Mouse (Mus musculus): ENCODE data around the gene Ccdc158. TPM values are rescaled to one million over a fixed set of nuclear protein-coding genes. Genes with fewer than 3 reads are reported as not detected.

The Ccdc158 gene
- polyA plus RNA-seq, 1 experiment = 1.3 TPM

- Histone ChIP-seq H3K27ac (ENCODE audit: insufficient read depth, low read length) (no peak overlapping the region), H3K4me1 (ENCODE audit: control insufficient read depth, insufficient read depth, low read length) (no peaks in the 10 kb centered on the region), H3K4me3 (ENCODE audit: insufficient read depth, low read length) (no peak overlapping the region)
- TF ChIP-seq POLR2A (IDR thresholded peaks at IDR 0.05; ENCODE audit: low read depth, low read length) = no peak
- no peak for TF ChIP-seq CTCF (IDR thresholded peaks at IDR 0.05; ENCODE audit: borderline replicate concordance, insufficient read depth, low read length)
These were observed 13.5 kb upstream of the Ccdc158 start for GRCm38 (mm10) chr5:92688569-92688968.

- TF ChIP-seq CTCF (IDR thresholded peaks at IDR 0.05; ENCODE audit: borderline replicate concordance, insufficient read depth, low read length) (no peak), POLR2A (IDR thresholded peaks at IDR 0.05; ENCODE audit: low read depth, low read length) (no peak)
- Histone ChIP-seq H3K4me1 (ENCODE audit: control insufficient read depth, insufficient read depth, low read length) (no peaks in the 10 kb centered on the region), H3K27ac (ENCODE audit: insufficient read depth, low read length) (no peak overlapping the region), H3K4me3 (ENCODE audit: insufficient read depth, low read length) (no peak overlapping the region)
These were observed 13.1 kb upstream of the Ccdc158 start for GRCm38 (mm10) chr5:92688124-92688523.

- H3K4me1 ChIP-seq (ENCODE audit: control insufficient read depth, insufficient read depth, low read length) = no peaks in the 10 kb centered on the region
- H3K27ac ChIP-seq (ENCODE audit: insufficient read depth, low read length) = no peak overlapping the region
- no peak for TF ChIP-seq CTCF (IDR thresholded peaks at IDR 0.05; ENCODE audit: borderline replicate concordance, insufficient read depth, low read length)
- no peak for TF ChIP-seq POLR2A (IDR thresholded peaks at IDR 0.05; ENCODE audit: low read depth, low read length)
- H3K4me3 ChIP-seq (ENCODE audit: insufficient read depth, low read length) = no peak overlapping the region
These were observed 9.8 kb upstream of the Ccdc158 start for GRCm38 (mm10) chr5:92684715-92685460.

GRCm38 (mm10) chr5:92683871-92684475, 8.9 kb upstream of the Ccdc158 start:
- H3K27ac ChIP-seq (ENCODE audit: insufficient read depth, low read length) = no peak overlapping the region
- no peak for TF ChIP-seq POLR2A (IDR thresholded peaks at IDR 0.05; ENCODE audit: low read depth, low read length)
- no peak for TF ChIP-seq CTCF (IDR thresholded peaks at IDR 0.05; ENCODE audit: borderline replicate concordance, insufficient read depth, low read length)
- no peaks in the 10 kb centered on the region for H3K4me1 ChIP-seq (ENCODE audit: control insufficient read depth, insufficient read depth, low read length)
- H3K4me3 ChIP-seq (ENCODE audit: insufficient read depth, low read length) = peak overlapping the region; percentile 38; the same call in 1 of the 2 replicates

- Histone ChIP-seq H3K4me3 (ENCODE audit: insufficient read depth, low read length) (peak within 1 kb of the TSS; percentile 38), H3K4me1 (ENCODE audit: control insufficient read depth, insufficient read depth, low read length) (no peaks in the 10 kb centered on the region), H3K27ac (ENCODE audit: insufficient read depth, low read length) (no peak within 1 kb of the TSS)
- TF ChIP-seq CTCF (IDR thresholded peaks at IDR 0.05; ENCODE audit: borderline replicate concordance, insufficient read depth, low read length) (no peak), POLR2A (IDR thresholded peaks at IDR 0.05; ENCODE audit: low read depth, low read length) (no peak)
These were observed 8.3 kb upstream of the Ccdc158 start, which contains the start of gene Shroom3 for GRCm38 (mm10) chr5:92683351-92683807. TSS of gene Shroom3 (plus strand) at chr5:92683435.

DNA sequence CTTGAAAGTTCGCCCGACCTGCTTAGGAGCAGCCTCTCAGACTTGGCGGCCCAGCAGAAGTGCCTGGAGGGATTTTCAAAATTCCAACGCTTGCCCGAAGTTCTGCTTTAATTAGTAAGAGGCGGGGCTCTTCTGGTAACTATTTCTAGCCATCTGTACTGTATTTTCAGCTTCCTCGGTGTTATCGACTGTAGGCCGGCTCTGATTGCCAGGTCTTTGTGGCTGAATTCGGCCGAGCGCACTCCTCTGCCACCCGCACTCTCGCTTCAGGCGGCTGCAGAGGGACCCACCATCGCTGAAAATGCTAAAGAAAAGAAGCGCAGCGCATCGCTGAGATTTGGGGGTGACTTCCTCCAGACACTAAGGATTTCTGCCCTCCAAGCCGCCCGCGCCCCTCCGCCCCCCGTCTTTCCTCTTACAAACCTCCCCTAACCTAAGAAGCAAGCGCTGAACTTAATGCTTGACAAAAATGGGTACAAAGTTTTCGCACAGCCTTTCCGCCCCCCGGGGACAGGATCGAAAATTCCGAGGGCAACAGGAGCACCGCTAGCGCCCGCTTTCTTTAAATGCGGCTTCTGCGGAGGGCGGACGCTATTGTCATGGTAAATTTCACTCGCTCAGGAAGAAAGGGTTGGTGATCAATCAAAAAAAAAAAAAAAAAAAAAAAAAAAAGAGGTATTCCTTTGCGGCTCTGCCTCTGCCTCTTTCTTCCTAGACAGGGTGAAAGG, 7.7 kb upstream of the Ccdc158 start:
- Histone ChIP-seq H3K4me1 (ENCODE audit: control insufficient read depth, insufficient read depth, low read length) (no peaks in the 10 kb centered on the region), H3K4me3 (ENCODE audit: insufficient read depth, low read length) (peak overlapping the region; percentile 38), H3K27ac (ENCODE audit: insufficient read depth, low read length) (no peak overlapping the region)
- TF ChIP-seq CTCF (IDR thresholded peaks at IDR 0.05; ENCODE audit: borderline replicate concordance, insufficient read depth, low read length) (no peak), POLR2A (IDR thresholded peaks at IDR 0.05; ENCODE audit: low read depth, low read length) (no peak)

GRCm38 (mm10) chr5:92681861-92682260, 6.8 kb upstream of the Ccdc158 start:
- H3K4me3 ChIP-seq (ENCODE audit: insufficient read depth, low read length) = no peak overlapping the region
- no peaks in the 10 kb centered on the region for H3K4me1 ChIP-seq (ENCODE audit: control insufficient read depth, insufficient read depth, low read length)
- no peak for TF ChIP-seq CTCF (IDR thresholded peaks at IDR 0.05; ENCODE audit: borderline replicate concordance, insufficient read depth, low read length)
- no peak for TF ChIP-seq POLR2A (IDR thresholded peaks at IDR 0.05; ENCODE audit: low read depth, low read length)
- H3K27ac ChIP-seq (ENCODE audit: insufficient read depth, low read length) = no peak overlapping the region

DNA sequence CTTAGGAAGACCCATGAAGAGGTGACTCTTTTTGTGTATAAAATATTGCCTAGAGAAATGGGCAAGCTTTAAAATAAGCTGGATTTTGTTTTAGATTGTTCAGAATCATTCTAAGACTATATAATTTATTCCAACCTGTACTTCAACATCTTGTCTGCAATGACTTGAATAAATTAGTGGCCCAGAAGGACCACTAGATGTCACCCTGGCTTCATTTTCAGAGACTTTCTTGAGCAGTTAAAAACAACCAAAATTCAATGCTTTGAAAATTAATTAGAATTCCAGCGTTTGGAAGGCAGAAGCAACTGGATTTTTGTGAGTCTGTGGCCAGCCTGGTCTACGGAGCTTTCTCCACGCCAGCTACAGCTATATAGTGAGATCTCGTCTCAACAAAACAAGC, 4.4 kb upstream of the Ccdc158 start:
- Histone ChIP-seq H3K27ac (ENCODE audit: insufficient read depth, low read length) (no peak overlapping the region), H3K4me3 (ENCODE audit: insufficient read depth, low read length) (no peak overlapping the region), H3K4me1 (ENCODE audit: control insufficient read depth, insufficient read depth, low read length) (no peaks in the 10 kb centered on the region)
- no peak for TF ChIP-seq POLR2A (IDR thresholded peaks at IDR 0.05; ENCODE audit: low read depth, low read length)
- TF ChIP-seq CTCF (IDR thresholded peaks at IDR 0.05; ENCODE audit: borderline replicate concordance, insufficient read depth, low read length) = no peak

- Histone ChIP-seq H3K4me3 (ENCODE audit: insufficient read depth, low read length) (peak overlapping the region; percentile 32), H3K4me1 (ENCODE audit: control insufficient read depth, insufficient read depth, low read length) (no peaks in the 10 kb centered on the region), H3K27ac (ENCODE audit: insufficient read depth, low read length) (no peak overlapping the region)
- TF ChIP-seq POLR2A (IDR thresholded peaks at IDR 0.05; ENCODE audit: low read depth, low read length) = no peak
- TF ChIP-seq CTCF (IDR thresholded peaks at IDR 0.05; ENCODE audit: borderline replicate concordance, insufficient read depth, low read length) = no peak
These were observed 476 bp upstream of the Ccdc158 start for GRCm38 (mm10) chr5:92675574-92675920.
